Mouse (Mus musculus) CH12.LX (cell line): Measurements from ENCODE around the gene Tex29. TPM values are rescaled to one million over a fixed set of nuclear protein-coding genes. Genes with fewer than 3 reads are reported as not detected.

ENCODE experiments used
- DNase-seq: peaks from one replicate; pipeline ENCODE4 v3.0.0-alpha.2; 2013; ENCODE audit errors: extremely low read depth
- H3K27ac ChIP-seq: 2 replicates; pipeline ENCODE4 v1.5.1; 2012; ENCODE audit warnings: low read depth, mild to moderate bottlenecking, control low read depth, moderate library complexity; ENCODE audit not compliant: insufficient read depth
- H3K27me3 ChIP-seq: replicated peaks from 2 replicates; pipeline ENCODE3; 2012; ENCODE audit warnings: inconsistent platforms
- H3K36me3 ChIP-seq, 2 experiments: replicated peaks in 1 of 2; 2 replicates each; pipeline versions ENCODE3 to v1.6.1; 2012; ENCODE audit warnings: inconsistent platforms in 1 of 2, low read length in 1 of 2, mild to moderate bottlenecking in 1 of 2, mixed read lengths in 1 of 2, moderate library complexity in 1 of 2; ENCODE audit not compliant: control insufficient read depth in 1 of 2, insufficient read depth in 1 of 2
- H3K4me1 ChIP-seq, 2 experiments: 2 replicates each; pipeline ENCODE4 v1.6.1; 2012; ENCODE audit warnings: inconsistent platforms in 1 of 2, moderate library complexity in 1 of 2; ENCODE audit not compliant: insufficient read depth in 2 of 2, control insufficient read depth in 1 of 2
- H3K4me2 ChIP-seq: 2 replicates; pipeline ENCODE4 v1.6.1; 2012; ENCODE audit warnings: low read depth, mild to moderate bottlenecking, control low read depth; ENCODE audit not compliant: poor library complexity, insufficient read depth, severe bottlenecking
- H3K4me3 ChIP-seq, 3 experiments: fragments of 150-350 bp in 1 of 3; sonication (generic) in 1 of 3; replicated peaks in 1 of 3; 2 replicates each; pipeline versions ENCODE3 to v1.5.1; 2011 to 2012; ENCODE audit warnings: low read depth in 2 of 3, low read length in 2 of 3, mild to moderate bottlenecking in 2 of 3, moderate library complexity in 2 of 3, control low read depth in 1 of 3, improper control_type of control experiment in 1 of 3, inconsistent platforms in 1 of 3, mixed read lengths in 1 of 3; ENCODE audit not compliant: poor library complexity in 1 of 3
- H3K79me2 ChIP-seq: replicated peaks from 2 replicates; pipeline ENCODE4 v1.6.1; 2012; ENCODE audit warnings: mild to moderate bottlenecking, moderate library complexity; ENCODE audit not compliant: control insufficient read depth, poor library complexity, insufficient read depth, severe bottlenecking; ENCODE audit errors: extremely low read depth
- H3K9ac ChIP-seq: 2 replicates; pipeline ENCODE4 v1.6.1; 2012; ENCODE audit warnings: low read depth, mild to moderate bottlenecking, control low read depth, moderate library complexity; ENCODE audit not compliant: insufficient read depth
- H3K9me3 ChIP-seq: replicated peaks from 2 replicates; pipeline ENCODE3; 2012; ENCODE audit warnings: low read length, inconsistent platforms, mixed read lengths
- CHD2 ChIP-seq: IDR thresholded peaks from 2 replicates; pipeline ENCODE4 v1.6.1; 2011; ENCODE audit warnings: low read length, improper control_type of control experiment
- ELF1 ChIP-seq: IDR thresholded peaks from 2 replicates; pipeline ENCODE4 v1.6.1; 2014; ENCODE audit warnings: low read depth, mild to moderate bottlenecking, inconsistent platforms, low read length, improper control_type of control experiment
- ETS1 ChIP-seq: conservative IDR thresholded peaks from 2 replicates; pipeline ENCODE4 v1.6.1; 2012; ENCODE audit warnings: low read depth, mild to moderate bottlenecking, inconsistent platforms, low read length, improper control_type of control experiment, moderate library complexity
- GABPA ChIP-seq: IDR thresholded peaks from 2 replicates; pipeline ENCODE4 v1.6.1; 2012; ENCODE audit warnings: low read depth, low read length, improper control_type of control experiment, inconsistent platforms; ENCODE audit not compliant: insufficient replicate concordance
- HCFC1 ChIP-seq: IDR thresholded peaks from 2 replicates; pipeline ENCODE4 v1.6.1; 2012; ENCODE audit warnings: low read depth, mild to moderate bottlenecking, inconsistent platforms, low read length, improper control_type of control experiment
- IRF4 ChIP-seq: IDR thresholded peaks from 2 replicates; pipeline ENCODE4 v1.6.1; 2014; ENCODE audit warnings: low read depth, mild to moderate bottlenecking, inconsistent platforms, low read length, improper control_type of control experiment
- JUN ChIP-seq: IDR thresholded peaks from 2 replicates; pipeline ENCODE4 v1.6.1; 2011; ENCODE audit warnings: low read depth, mild to moderate bottlenecking, low read length, improper control_type of control experiment, moderate library complexity; ENCODE audit not compliant: insufficient read depth
- JUND ChIP-seq: conservative IDR thresholded peaks from 2 replicates; pipeline ENCODE4 v1.6.1; 2011; ENCODE audit warnings: low read depth, low read length, improper control_type of control experiment
- KAT2A ChIP-seq: IDR thresholded peaks from 2 replicates; pipeline ENCODE4 v1.6.1; 2012; ENCODE audit warnings: low read length, improper control_type of control experiment, inconsistent platforms; ENCODE audit not compliant: insufficient replicate concordance
- MAFK ChIP-seq: IDR thresholded peaks from 2 replicates; pipeline ENCODE4 v1.6.1; 2011; ENCODE audit warnings: low read length, improper control_type of control experiment; ENCODE audit not compliant: insufficient replicate concordance
- MAX ChIP-seq: IDR thresholded peaks from 2 replicates; pipeline ENCODE4 v1.6.1; 2011; ENCODE audit warnings: low read length, improper control_type of control experiment
- MAZ ChIP-seq: IDR thresholded peaks from 2 replicates; pipeline ENCODE4 v1.6.1; 2012; ENCODE audit warnings: low read depth, mild to moderate bottlenecking, inconsistent platforms, low read length, improper control_type of control experiment, moderate library complexity
- MXI1 ChIP-seq: IDR thresholded peaks from 2 replicates; pipeline ENCODE4 v1.6.1; 2011; ENCODE audit warnings: mild to moderate bottlenecking, low read depth, low read length, improper control_type of control experiment
- PAX5 ChIP-seq: IDR thresholded peaks from 2 replicates; pipeline ENCODE4 v1.6.1; 2012; ENCODE audit warnings: low read length, inconsistent platforms, mixed read lengths
- RAD21 ChIP-seq: IDR thresholded peaks from 2 replicates; pipeline ENCODE4 v1.6.1; 2011; ENCODE audit warnings: low read depth, mild to moderate bottlenecking, low read length, improper control_type of control experiment, moderate library complexity
- SIN3A ChIP-seq: IDR thresholded peaks from 2 replicates; pipeline ENCODE4 v1.6.1; 2012; ENCODE audit warnings: low read length, improper control_type of control experiment, inconsistent platforms
- TCF12 ChIP-seq: IDR thresholded peaks from 2 replicates; pipeline ENCODE4 v1.6.1; 2014; ENCODE audit warnings: low read depth, mild to moderate bottlenecking, inconsistent platforms, low read length, improper control_type of control experiment
- UBTF ChIP-seq: IDR thresholded peaks from 2 replicates; pipeline ENCODE4 v1.6.1; 2012; ENCODE audit warnings: low read depth, mild to moderate bottlenecking, inconsistent platforms, low read length, improper control_type of control experiment, moderate library complexity
- USF1 ChIP-seq: IDR thresholded peaks from 2 replicates; pipeline ENCODE4 v1.6.1; 2014; ENCODE audit warnings: low read depth, mild to moderate bottlenecking, inconsistent platforms, low read length, improper control_type of control experiment
- dilution Hi-C: fragments of 300-500 bp; cut with MboI; formaldehyde crosslinking; loops from 2 replicates; pipeline ENCODE4 v1.14.3; 2020; ENCODE audit warnings: low sequenced_read_pairs; ENCODE audit not compliant: extremely low pct_unique_long_range_greater_than_20kb, extremely low pct_ligation_motif_present
- in situ Hi-C: fragments of 300-500 bp; cut with MboI; formaldehyde crosslinking; loops from 3 replicates; pipeline ENCODE4 v1.14.3; 2019; ENCODE audit warnings: low sequenced_read_pairs, low pct_ligation_motif_present, low pct_unique_long_range_greater_than_20kb, mixed read lengths
- polyA plus RNA-seq: library from polyadenylated mRNA; unstranded; fragments of >175 nt; gene quantifications from 2 replicates; pipeline ENCODE4 v1.2.1, GENCODE M21; 2012; ENCODE audit warnings: low read depth; ENCODE audit not compliant: insufficient read length
- total RNA-seq, 2 experiments: library from RNA; depleted of rRNA; stranded (reverse); fragments of 300-350 nt in 1 of 2; fragments of >200 nt in 1 of 2; gene quantifications; 2 replicates each; pipeline ENCODE4 v1.2.3; 2012 to 2014

Gene Tex29
- total and polyA plus RNA-seq, 3 experiments = not detected

GRCm38 (mm10) chr8:11804914-11805313 lies 35.4 kb upstream of the Tex29 start:
- no peak overlapping the region for H3K27ac ChIP-seq
- dilution Hi-C loops = no loop called here
- H3K36me3 ChIP-seq = peaks cover 57 to 92% of the 10 kb centered on the region in 2 experiments
- no peaks in the 10 kb centered on the region for H3K27me3 ChIP-seq
- no peak for DNase-seq
- no peaks in the 10 kb centered on the region for H3K4me1 ChIP-seq
- in situ Hi-C loops = no loop called here
- H3K9ac ChIP-seq = no peak overlapping the region
- no peak overlapping the region for H3K4me2 ChIP-seq
- TF ChIP-seq SIN3A (no peak), ELF1 (no peak), GABPA (no peak), RAD21 (no peak), MAFK (no peak), KAT2A (no peak), JUN (no peak), ETS1 (no peak), PAX5 (no peak), IRF4 (no peak), UBTF (no peak)
- H3K79me2 ChIP-seq = no peaks in the 10 kb centered on the region
- no peaks in the 10 kb centered on the region for H3K9me3 ChIP-seq
- H3K4me3 ChIP-seq = no peak overlapping the region

- dilution Hi-C loops = no loop called here
- Histone ChIP-seq H3K4me1 (no peaks in the 10 kb centered on the region), H3K79me2 (no peaks in the 10 kb centered on the region), H3K9me3 (no peaks in the 10 kb centered on the region), H3K27ac (no peak overlapping the region), H3K4me3 (no peak overlapping the region), H3K4me2 (no peak overlapping the region), H3K9ac (no peak overlapping the region), H3K36me3 (peaks cover 65 to 95% of the 10 kb centered on the region in 2 experiments), H3K27me3 (no peaks in the 10 kb centered on the region)
- in situ Hi-C loops = no loop called here
- no peak for TF ChIP-seq HCFC1
- TF ChIP-seq MAX = no peak
- TF ChIP-seq JUND = no peak
- TF ChIP-seq KAT2A = no peak
- TF ChIP-seq MXI1 = no peak
- no peak for TF ChIP-seq MAFK
- TF ChIP-seq TCF12 = no peak
- no peak for TF ChIP-seq PAX5
- TF ChIP-seq MAZ = no peak
- no peak for TF ChIP-seq CHD2
- no peak for TF ChIP-seq USF1
- DNase-seq = no peak
These were observed 34.0 kb upstream of the Tex29 start for GRCm38 (mm10) chr8:11806252-11806651.
